Mouse (Mus musculus) embryo, embryonic 10 days (tissue): ENCODE results near the gene Srek1ip1.

Experiments
- DNase-seq: peaks from one replicate; pipeline ENCODE4 v3.0.0-alpha.2; 2015; ENCODE audit warnings: low spot score

Srek1ip1 gene

DNA sequence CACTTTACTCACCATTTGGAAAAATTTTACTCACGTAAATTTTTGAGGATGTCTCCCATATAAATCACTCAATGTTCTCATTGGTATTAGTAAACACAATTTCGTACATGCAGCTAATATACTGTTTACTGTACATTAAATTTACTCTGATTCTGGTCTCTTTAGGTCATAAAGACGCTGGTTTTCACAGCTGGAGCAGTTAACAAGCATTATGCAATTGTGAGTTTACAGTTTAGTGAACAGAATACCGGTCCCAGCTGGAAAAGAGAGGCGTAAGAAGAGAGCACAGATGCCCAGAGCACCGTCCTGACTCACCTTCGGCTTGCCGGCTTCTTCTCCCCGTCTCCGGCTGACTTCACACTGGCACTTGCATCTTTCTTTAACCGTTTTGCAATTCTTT is at the start of gene Srek1ip1:
Gene Srek1ip1 (plus strand): TSS at position 301 of the 400 bp plus-strand sequence.
- DNase-seq: no peak

GRCm38 (mm10) chr13:104742866-104743265 is 49.4 kb upstream of the Srek1ip1 start:
- DNase-seq: no peak

DNA sequence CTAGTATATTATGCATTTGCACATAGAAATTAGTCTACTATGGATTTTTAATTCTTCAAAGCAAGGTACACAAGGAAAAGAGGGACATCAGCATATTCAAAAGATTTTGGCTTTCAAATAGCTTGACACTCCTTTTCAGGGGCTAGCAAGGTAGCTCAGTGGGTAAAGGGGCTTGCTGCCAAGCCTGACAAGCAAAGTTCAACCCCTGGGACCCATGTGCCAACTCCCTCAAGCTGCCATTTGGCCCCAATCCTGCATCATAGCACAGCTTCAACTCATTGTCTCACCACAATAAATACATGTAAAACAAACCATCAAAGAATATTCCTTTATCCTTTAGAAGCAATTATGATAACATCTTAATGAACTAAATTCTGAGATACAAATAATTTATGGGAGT is 45.3 kb upstream of the Srek1ip1 start:
- no peak for DNase-seq

DNA sequence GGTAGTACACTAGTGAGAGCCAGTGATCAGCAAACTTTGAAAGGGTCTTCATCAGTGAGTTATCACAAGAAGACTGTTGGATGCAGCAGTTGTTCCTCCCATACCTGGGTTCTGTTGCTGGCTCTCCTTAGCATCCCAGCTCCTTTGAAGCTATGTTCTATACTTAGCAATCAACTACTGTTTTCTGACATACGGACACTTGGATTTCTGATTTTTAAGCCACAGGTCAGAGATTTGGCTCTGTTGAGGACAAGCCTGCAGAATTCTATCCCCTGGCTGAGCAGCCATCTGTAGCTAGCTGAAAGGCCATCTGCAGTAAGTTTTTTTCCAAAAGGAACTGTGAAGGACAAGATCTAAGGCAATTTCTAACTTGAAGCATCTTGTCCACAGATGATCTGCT is 32.9 kb upstream of the Srek1ip1 start:
- DNase-seq: no peak

DNA sequence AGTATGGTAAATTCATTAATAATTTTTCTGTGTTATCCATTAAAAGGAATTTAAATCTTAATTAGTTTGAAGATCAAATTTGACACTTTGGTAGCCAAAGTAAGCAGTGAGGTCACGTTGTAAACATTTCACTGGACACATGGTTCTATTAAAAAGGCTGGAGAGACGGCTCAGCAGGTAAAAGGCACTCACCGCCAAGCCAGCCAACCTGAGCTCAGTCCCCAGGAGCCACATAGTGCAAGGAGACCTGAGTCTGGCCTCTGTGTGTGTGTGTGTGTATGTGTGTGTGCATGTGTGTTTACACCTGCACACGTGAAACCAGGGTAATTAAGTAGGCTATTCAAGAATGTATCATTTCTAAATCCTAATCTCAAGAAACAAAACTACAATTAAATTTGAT is 29.9 kb upstream of the Srek1ip1 start:
- DNase-seq: no peak

DNA sequence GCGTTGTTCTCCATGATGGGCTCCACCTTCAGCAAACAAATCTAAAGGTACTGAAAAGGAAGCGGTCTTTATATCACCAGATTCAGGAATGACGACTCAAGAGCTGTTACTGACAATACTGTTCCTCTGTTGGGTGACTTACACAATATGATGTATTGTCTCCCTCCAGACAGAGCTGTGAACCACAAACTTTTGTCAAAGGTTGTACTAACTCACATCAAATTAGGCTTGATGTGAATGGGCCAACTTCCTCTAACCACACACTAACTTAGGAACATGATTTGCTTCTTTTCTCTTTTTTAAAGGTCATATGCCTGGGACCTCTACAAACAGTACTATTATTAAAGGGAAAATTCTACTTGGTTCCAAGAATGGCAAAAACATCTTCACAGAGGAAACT is 29.1 kb upstream of the Srek1ip1 start:
- DNase-seq: no peak

DNA sequence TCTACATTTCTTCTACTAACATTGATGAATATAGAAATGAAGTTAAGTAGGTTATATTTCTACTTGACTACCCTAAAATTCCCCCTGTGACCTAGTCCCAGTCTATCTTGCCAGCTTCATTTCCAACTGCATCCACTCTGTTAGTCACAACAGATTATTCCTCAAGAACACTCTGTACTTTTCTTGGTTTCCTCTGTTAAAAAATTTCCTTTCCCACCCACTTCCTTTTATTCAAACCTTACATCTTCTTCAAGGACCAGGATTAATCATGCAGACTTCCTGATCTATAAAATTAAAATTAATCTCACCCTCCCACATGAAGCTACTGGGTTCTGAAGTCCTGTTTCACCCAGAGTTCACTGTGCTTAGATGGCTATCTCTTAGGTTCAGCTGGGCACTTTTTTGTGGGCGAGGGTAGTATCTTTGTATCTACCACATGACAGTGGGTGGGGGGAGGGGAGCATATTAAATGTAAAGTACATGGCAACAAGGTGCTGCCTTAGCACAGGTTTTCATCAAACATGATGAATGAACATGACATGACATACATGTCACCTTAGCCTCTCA is 13.1 kb upstream of the Srek1ip1 start:
- DNase-seq: no peak

- no peak for DNase-seq
Measured at GRCm38 (mm10) chr13:104787260-104787659, 5.0 kb upstream of the Srek1ip1 start.

DNA sequence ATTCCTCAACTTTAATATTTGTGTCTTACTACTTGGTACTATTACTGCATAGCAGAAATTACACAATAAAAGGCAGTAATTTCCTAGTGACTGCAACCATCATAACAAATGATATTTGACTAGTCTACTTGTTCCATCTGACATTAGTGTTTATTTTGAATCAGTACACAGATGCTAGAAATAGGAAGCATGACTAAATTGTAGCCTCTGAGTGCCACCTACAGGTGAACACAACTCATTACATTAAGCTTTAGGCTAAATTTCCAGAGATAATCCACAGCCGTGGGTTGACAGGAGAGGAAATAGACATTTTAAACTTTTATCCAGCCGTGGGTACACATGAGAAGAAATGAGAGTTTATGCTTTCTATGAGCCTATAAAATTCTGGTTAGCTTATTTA is 2.6 kb upstream of the Srek1ip1 start:
- DNase-seq: peak; percentile 68

- DNase-seq: no peak
Measured at GRCm38 (mm10) chr13:104794421-104794820, 2.1 kb downstream of the Srek1ip1 start.

DNA sequence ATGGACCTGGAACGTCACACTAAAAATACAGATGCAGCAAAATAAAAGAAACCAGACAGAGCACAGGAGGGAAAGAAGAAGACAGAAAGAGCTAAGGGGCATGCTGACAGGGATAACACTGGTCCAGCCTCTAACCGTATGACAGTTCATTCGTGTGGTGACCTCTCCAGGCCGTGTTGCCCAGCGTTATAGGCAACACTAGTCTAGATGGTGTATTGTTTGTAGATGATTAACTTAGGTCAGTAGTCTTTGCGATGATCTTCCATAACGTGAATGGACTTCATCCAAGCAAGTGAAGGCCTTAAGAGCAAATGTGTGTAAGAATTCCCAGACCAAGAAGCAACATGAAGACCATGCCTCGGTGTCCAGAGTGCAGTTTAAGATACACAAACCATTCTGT is 6.8 kb downstream of the Srek1ip1 start:
- DNase-seq: no peak

GRCm38 (mm10) chr13:104799566-104800182 is 7.4 kb downstream of the Srek1ip1 start:
- no peak for DNase-seq

- DNase-seq: peak; percentile 74
Measured at GRCm38 (mm10) chr13:104805681-104806080, 13.4 kb downstream of the Srek1ip1 start.

DNA sequence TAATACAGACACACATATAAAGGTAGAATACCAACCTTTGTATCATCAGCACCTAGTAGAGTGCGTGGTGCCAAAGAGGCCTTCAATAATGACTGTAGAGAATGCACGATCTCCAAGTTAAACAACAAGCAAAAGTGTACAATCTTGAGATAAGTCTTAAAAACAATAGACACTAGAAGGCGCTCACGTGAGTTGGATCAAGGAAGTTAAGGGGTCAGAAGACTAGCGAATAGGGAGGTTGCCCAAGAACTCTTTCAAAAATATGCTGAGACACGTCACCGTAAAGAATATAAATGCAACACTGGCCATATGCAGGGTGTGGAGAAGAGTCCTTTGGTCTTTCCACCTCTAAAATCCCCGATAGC is 24.0 kb downstream of the Srek1ip1 start:
- peak; percentile 23 for DNase-seq

DNA sequence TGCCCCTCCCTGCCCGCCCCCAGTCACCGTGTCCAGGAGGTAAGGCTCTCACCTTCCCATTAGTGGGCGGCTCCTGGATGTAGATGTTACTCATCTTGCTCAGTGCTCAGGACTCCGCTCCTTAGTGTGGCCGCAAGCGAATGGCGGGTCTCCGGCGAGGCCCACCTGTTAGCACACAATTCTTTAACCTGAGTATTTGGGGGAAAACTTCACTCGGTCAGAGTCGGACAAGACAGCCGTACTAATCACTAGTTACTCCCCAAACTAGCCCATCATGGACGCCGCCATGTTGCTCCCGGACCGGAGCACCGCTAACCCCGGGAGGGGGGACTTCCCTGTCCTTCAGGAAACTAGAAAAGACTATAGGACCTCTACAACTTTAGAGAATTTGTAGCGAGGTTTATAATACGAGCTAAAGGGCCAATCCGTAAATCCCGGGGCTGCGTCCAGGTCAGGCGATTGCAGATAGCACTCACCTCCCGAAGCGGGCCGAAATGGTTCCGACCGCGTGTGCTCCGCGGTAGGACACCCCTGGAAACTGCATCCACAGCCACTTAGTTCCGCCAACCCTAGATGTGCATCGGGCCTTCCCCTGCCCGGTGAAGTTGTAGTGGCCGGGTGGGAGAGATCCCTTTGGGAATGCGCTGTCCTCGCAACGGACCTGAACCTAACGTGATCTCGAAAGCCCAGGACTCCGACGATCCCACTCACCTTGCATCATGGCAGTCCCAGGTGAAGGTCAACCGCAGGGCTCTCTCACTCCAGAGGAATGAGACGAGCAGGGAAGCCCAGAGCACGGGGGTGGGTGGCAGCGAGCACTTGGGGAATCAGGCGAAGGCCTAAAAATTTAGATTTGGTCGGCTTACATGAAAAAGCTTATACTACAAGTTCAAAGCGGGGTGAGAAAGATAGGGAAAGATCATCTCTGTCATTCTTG is 24.6 kb downstream of the Srek1ip1 start, which contains the start of gene Cwc27:
Gene Cwc27 (minus strand): TSS at position 508 of the 937 bp plus-strand sequence.
- DNase-seq: peak; percentile 89

DNA sequence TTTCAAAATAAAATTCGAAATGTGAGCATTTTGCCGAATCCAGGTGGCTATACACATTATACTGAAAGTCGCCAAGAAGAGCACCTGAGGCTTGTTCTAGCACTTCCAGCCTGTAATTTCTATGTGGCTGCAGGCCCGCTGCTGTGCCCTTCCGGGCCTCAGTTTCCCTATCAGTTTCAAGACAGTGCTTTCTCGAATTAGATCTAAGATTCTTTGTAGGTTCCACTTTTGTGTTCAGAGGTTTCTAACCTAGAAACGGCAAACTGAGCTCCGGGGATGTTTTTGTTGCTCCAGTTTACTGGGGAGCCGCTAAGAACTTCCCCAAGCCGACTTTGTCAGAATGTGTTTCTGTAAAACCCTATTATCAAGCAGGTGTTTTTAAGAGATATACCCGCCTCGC is 25.4 kb downstream of the Srek1ip1 start:
- no peak for DNase-seq

DNA sequence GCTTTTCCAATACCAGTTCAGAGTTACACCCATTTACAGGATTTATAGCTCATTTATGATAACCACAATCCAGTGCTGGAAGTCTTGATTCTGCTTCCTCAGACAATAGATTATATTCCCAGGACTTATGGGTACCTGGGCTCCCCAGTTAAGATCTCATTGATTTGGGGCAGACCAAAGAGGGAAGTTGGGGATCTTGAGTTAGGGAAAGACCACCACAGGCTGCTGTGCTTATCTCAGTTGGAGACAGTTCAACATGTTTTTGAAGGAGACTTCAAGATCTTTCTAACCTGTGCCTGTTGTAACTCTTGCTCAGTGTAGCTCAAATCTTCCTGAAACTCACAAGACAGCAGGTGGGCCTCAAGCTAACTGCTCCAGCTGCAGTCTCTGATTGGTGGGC is 28.9 kb downstream of the Srek1ip1 start:
- DNase-seq: no peak

- DNase-seq: no peak
Measured at GRCm38 (mm10) chr13:104821908-104822307, 29.6 kb downstream of the Srek1ip1 start.

DNA sequence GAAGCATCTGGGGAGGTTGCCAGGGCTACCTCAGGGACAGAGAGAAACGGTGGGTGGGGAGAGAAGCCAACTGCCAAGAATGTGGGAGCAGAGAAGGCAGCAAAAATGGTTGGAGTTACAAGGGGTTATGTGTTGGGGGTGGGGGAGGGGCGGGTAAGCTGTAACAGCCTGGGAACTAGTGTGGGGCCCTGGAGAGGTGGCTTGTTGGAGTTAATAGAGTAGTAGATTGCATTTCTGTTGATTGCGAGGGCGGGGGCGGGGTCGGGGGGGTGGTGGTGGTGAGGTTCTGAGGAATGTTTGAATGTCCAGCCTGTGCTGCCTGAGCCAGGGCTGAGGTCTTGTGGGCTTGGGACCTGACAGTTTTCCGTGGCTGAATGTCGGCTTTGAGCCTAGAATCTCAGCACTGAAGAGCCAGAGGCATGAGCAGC is 30.1 kb downstream of the Srek1ip1 start:
- DNase-seq: peak; percentile 53

DNA sequence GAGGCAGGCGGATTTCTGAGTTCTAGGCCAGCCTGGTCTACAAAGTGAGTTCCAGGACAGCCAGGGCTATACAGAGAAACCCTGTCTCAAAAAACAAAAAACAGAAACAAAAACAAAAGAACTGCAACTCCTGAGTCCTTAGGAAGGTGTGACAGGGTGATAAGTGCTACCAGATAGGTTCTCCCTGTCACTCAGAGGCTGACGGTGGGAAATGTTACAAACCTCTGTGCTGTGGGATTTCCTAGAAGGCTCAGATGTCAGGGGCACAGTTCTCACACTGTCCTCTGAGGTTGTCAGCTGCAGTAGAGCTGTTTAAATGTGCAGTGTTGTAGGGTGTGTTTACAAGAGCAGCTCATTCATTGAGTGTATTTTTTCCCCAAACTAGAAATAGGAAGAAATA is 33.2 kb downstream of the Srek1ip1 start:
- DNase-seq: no peak

DNA sequence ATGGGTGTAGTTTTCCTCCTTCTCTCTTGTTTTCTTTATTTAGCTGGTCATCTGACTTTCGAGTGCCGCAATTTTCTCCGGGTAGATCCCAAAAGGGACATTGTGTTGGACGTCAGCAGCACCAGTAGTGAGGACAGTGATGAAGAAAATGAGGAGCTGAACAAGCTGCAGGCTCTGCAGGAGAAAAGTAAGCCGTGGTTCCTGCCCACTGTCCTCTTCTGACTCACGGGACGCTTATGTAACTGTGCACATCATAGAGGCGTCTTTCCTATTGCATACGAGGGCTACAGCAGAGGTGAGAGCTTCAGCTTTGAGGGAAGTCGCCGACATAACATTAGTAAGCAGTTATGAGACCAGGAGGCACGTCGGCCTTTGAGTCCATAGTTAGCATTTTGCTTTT is 40.5 kb downstream of the Srek1ip1 start:
- DNase-seq: no peak

DNA sequence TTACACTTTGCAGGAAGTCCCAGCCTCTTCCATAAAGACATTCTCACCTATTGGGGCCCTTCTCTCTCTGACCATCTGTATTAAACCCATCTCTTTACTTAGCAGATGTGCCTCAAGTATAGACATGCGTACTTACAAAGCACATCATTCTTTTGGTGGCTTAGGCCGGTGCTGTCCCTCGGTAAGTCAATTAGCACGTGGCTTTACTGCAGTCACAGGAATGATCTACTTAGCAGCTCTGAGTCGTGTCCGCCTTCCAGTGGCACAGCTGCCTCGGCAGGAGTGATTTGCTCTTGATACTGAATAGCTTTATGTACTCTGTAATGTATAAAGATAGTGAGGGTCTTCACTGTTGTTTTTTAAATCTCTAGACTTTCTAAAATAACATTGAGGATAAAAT is 45.3 kb downstream of the Srek1ip1 start:
- no peak for DNase-seq

GRCm38 (mm10) chr13:104841937-104842336 is 49.7 kb downstream of the Srek1ip1 start:
- DNase-seq: no peak
